Mouse (Mus musculus) C2C12 (cell line): ENCODE results near the gene Dennd2a. TPM values are rescaled to one million over a fixed set of nuclear protein-coding genes. Genes with fewer than 3 reads are reported as not detected.

ENCODE experiments used
- H3K27me3 ChIP-seq: one replicate; pipeline ENCODE4 v1.6.1; 2011; ENCODE audit not compliant: control insufficient read depth, insufficient read depth, insufficient read length
- H3K36me3 ChIP-seq: one replicate; pipeline ENCODE4 v1.6.1; 2011; ENCODE audit not compliant: control insufficient read depth, insufficient read depth
- H3K4me3 ChIP-seq: one replicate; pipeline ENCODE4 v1.5.1; 2011; ENCODE audit warnings: mild to moderate bottlenecking, control low read depth; ENCODE audit not compliant: poor library complexity, insufficient read depth, severe bottlenecking
- H3K79me2 ChIP-seq: one replicate; pipeline ENCODE4 v1.6.1; 2011; ENCODE audit not compliant: control insufficient read depth, insufficient read depth
- H3K79me3 ChIP-seq: one replicate; pipeline ENCODE4 v1.6.1; 2011; ENCODE audit warnings: low read depth, control low read depth
- H3ac ChIP-seq: one replicate; pipeline ENCODE3; 2011; ENCODE audit warnings: low read depth; ENCODE audit not compliant: control insufficient read depth, insufficient read length
- CEBPB ChIP-seq: IDR thresholded peaks from one replicate; pipeline ENCODE4 v1.6.1; 2011; ENCODE audit warnings: low read depth, mild to moderate bottlenecking, control low read depth, moderate library complexity
- CTCF ChIP-seq: IDR thresholded peaks from one replicate; pipeline ENCODE4 v1.5.1; 2011; ENCODE audit not compliant: control insufficient read depth, insufficient read depth, insufficient read length
- FOSL1 ChIP-seq: IDR thresholded peaks from one replicate; pipeline ENCODE4 v1.8.0; 2011; ENCODE audit warnings: mild to moderate bottlenecking, low read length; ENCODE audit not compliant: poor library complexity, insufficient read depth, severe bottlenecking
- MAX ChIP-seq: IDR thresholded peaks from one replicate; pipeline ENCODE4 v1.6.1; 2011; ENCODE audit warnings: mild to moderate bottlenecking, control low read depth
- MYOD1 ChIP-seq: IDR thresholded peaks from one replicate; pipeline ENCODE4 v1.6.1; 2011; ENCODE audit warnings: low read depth; ENCODE audit not compliant: control insufficient read depth, insufficient read length
- MYOG ChIP-seq: IDR thresholded peaks from one replicate; pipeline ENCODE4 v1.6.1; 2011; ENCODE audit not compliant: control insufficient read depth, insufficient read length; ENCODE audit errors: extremely low read depth
- USF1 ChIP-seq: IDR thresholded peaks from one replicate; pipeline ENCODE4 v1.6.1; 2011; ENCODE audit warnings: low read depth, mild to moderate bottlenecking, control low read depth, moderate library complexity
- polyA plus RNA-seq: library from polyadenylated mRNA; unstranded; fragments of >200 nt; fragmentation: generic; extraction: Trizol; gene quantifications from one replicate; pipeline ENCODE4 v1.2.1, GENCODE M21; 2012; ENCODE audit warnings: missing spikeins

Gene Dennd2a
- polyA plus RNA-seq, 1 experiment = 11.5 TPM

DNA sequence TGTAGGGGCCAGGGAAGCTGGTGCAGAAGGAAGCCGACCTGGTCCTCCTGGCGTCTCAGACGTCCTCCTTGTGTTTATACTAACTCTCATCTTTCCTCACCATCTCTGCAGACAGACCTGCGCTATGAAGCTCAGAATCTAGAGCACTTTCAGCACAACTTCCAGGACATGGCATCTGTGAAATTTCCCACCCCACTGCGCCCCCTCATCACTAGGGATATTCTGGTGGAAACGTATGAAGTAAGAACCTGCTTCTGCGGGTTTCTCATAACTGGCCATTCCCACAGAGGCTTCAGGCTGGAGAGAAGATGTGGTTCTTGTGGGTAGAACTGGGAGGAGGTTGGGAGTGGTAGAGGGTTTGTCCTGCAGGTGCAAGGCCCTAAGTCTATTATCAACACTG, 21.9 kb upstream of the Dennd2a start:
- Histone ChIP-seq H3ac (no peak overlapping the region), H3K27me3 (no peaks in the 10 kb centered on the region), H3K79me2 (no peaks in the 10 kb centered on the region), H3K36me3 (peaks cover 8% of the 10 kb centered on the region), H3K4me3 (no peak overlapping the region), H3K79me3 (no peaks in the 10 kb centered on the region)
- TF ChIP-seq MYOD1 (no peak), FOSL1 (no peak), USF1 (no peak), CEBPB (no peak), MYOG (no peak), CTCF (no peak), MAX (no peak)

DNA sequence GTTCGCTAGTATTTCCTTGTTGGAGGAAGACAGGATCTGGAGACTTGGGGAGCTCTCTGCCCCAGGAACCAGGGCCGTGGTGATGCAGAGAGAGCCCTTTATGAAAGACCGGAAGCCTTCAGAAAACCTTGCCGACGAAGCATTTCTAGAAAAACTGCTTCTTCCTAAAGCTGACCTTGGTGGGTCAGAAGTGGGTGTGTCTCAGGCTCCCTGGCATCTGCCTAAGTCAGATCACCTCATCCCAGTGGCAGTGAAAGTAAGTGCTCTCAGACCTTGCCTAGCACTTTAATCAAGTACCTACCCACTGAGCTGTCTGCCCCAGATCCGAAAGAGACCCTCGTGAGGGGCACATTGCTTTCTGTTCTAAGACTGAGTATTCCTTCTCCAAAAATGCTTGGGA, 17.3 kb upstream of the Dennd2a start:
- Histone ChIP-seq H3K4me3 (no peak overlapping the region), H3K36me3 (no peaks in the 10 kb centered on the region), H3K27me3 (no peaks in the 10 kb centered on the region), H3K79me3 (no peaks in the 10 kb centered on the region), H3K79me2 (no peaks in the 10 kb centered on the region), H3ac (no peak overlapping the region)
- TF ChIP-seq MAX (no peak), CTCF (no peak), MYOG (no peak), FOSL1 (no peak), USF1 (no peak), MYOD1 (no peak), CEBPB (no peak)

- TF ChIP-seq FOSL1 = no peak
- no peak for TF ChIP-seq CEBPB
- no peak for TF ChIP-seq MYOD1
- TF ChIP-seq MYOG = no peak
- TF ChIP-seq CTCF = no peak
- no peak for TF ChIP-seq USF1
- TF ChIP-seq MAX = no peak
- no peaks in the 10 kb centered on the region for H3K27me3 ChIP-seq
- no peaks in the 10 kb centered on the region for H3K79me2 ChIP-seq
- peak overlapping the region; percentile 44 for H3K4me3 ChIP-seq
- no peaks in the 10 kb centered on the region for H3K79me3 ChIP-seq
- H3K36me3 ChIP-seq = no peaks in the 10 kb centered on the region
- H3ac ChIP-seq = peak overlapping the region; percentile 85
Observed at GRCm38 (mm10) chr6:39574555-39574869, 16.8 kb upstream of the Dennd2a start.

GRCm38 (mm10) chr6:39573791-39574554, 16.3 kb upstream of the Dennd2a start, which contains the start of gene Adck2:
Gene Adck2, plus strand, starts transcription at chr6:39573873.
- no peaks in the 10 kb centered on the region for H3K79me3 ChIP-seq
- H3K79me2 ChIP-seq = no peaks in the 10 kb centered on the region
- peak within 1 kb of the TSS; percentile 85 for H3ac ChIP-seq
- no peaks in the 10 kb centered on the region for H3K36me3 ChIP-seq
- TF ChIP-seq MYOD1 (no peak), CTCF (peak; percentile 45)
- H3K4me3 ChIP-seq = peak within 1 kb of the TSS; percentile 44
- no peaks in the 10 kb centered on the region for H3K27me3 ChIP-seq

- no peak overlapping the region for H3ac ChIP-seq
- no peak for TF ChIP-seq MYOG
- no peak for TF ChIP-seq MAX
- no peak for TF ChIP-seq USF1
- TF ChIP-seq MYOD1 = no peak
- no peak for TF ChIP-seq CEBPB
- no peak for TF ChIP-seq CTCF
- TF ChIP-seq FOSL1 = no peak
- H3K4me3 ChIP-seq = no peak overlapping the region
- H3K79me3 ChIP-seq = no peaks in the 10 kb centered on the region
- H3K79me2 ChIP-seq = no peaks in the 10 kb centered on the region
- no peaks in the 10 kb centered on the region for H3K36me3 ChIP-seq
- H3K27me3 ChIP-seq = no peaks in the 10 kb centered on the region
Observed at GRCm38 (mm10) chr6:39570426-39570825, 12.8 kb upstream of the Dennd2a start.

DNA sequence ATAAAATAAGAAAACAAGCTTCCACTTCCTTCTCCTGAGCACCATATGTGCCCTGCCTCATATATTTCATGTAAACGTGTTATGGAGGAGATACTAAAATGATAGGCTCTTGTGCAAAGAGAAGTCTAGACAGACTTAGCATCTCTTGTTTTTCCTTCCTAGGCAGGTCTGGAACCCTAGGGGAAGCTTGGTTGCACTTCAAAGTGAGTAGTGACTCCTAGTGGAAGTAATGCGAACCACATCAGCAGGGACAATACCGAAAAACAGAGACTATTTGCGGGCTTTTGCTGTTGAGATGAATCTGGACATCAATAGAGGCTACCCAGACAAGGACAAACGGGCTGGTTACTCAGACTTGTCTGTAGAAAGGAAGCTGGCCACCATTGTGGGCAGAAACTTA, 9.9 kb upstream of the Dennd2a start:
- no peak for TF ChIP-seq CEBPB
- peak; percentile 29 for TF ChIP-seq CTCF
- Histone ChIP-seq H3K79me3 (no peaks in the 10 kb centered on the region), H3K4me3 (no peak overlapping the region), H3ac (no peak overlapping the region), H3K79me2 (no peaks in the 10 kb centered on the region), H3K36me3 (no peaks in the 10 kb centered on the region), H3K27me3 (no peaks in the 10 kb centered on the region)
